Mouse (Mus musculus) heart, adult 2 months (tissue): ENCODE results near the gene Zfp28.
"Not testable (repeated sequence)": the region's sequence is repeated elsewhere in the genome, so short reads cannot be mapped to it uniquely, and the experiment has no call there.

Experiments used
- CTCF ChIP-seq: fragments of 200-600 bp; IDR thresholded peaks from 2 replicates; pipeline ENCODE4 v1.8.1; 2022; ENCODE audit warnings: antibody characterized with exemption, mild to moderate bottlenecking, moderate library complexity
- EP300 ChIP-seq: fragments of 200-500 bp; IDR thresholded peaks from 2 replicates; pipeline ENCODE4 v1.6.1; 2011; ENCODE audit warnings: low read depth, low read length, control low read depth; ENCODE audit not compliant: insufficient read depth
- POLR2A ChIP-seq: fragments of 200-500 bp; IDR thresholded peaks from 2 replicates; pipeline ENCODE4 v1.6.1; 2011; ENCODE audit warnings: mild to moderate bottlenecking, low read depth, low read length, control low read depth; ENCODE audit not compliant: insufficient read depth

DNA sequence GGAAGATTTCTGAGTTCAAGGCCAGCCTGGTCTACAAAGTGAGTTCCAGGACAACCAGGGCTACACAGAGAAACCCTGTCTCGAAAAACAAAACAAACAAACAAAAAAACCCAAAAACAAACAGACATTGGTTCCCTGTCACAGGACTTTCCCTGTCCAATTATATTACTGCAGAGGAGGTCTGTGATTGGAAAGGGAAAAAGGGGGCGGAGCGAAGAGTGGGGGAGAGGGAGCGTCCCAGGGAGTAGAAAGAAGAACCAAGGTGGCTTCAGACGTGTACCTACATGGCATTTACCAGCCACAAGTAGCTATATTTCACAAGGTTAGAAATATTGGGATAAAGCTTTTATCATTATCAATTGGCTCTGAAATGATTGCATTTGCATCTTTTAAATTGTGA is 14.9 kb upstream of the Zfp28 start:
- not testable (repeated sequence) for TF ChIP-seq CTCF, POLR2A, EP300
